Mouse (Mus musculus) CH12.LX (cell line): Measurements from ENCODE around the gene Prodh2. TPM values are rescaled to one million over a fixed set of nuclear protein-coding genes. Genes with fewer than 3 reads are reported as not detected.

ENCODE experiments used
- DNase-seq: peaks from one replicate; pipeline ENCODE4 v3.0.0-alpha.2; 2013; ENCODE audit errors: extremely low read depth
- H3K27ac ChIP-seq: 2 replicates; pipeline ENCODE4 v1.5.1; 2012; ENCODE audit warnings: low read depth, mild to moderate bottlenecking, control low read depth, moderate library complexity; ENCODE audit not compliant: insufficient read depth
- H3K27me3 ChIP-seq: replicated peaks from 2 replicates; pipeline ENCODE3; 2012; ENCODE audit warnings: inconsistent platforms
- H3K36me3 ChIP-seq, 2 experiments: replicated peaks in 1 of 2; 2 replicates each; pipeline versions ENCODE3 to v1.6.1; 2012; ENCODE audit warnings: inconsistent platforms in 1 of 2, low read length in 1 of 2, mild to moderate bottlenecking in 1 of 2, mixed read lengths in 1 of 2, moderate library complexity in 1 of 2; ENCODE audit not compliant: control insufficient read depth in 1 of 2, insufficient read depth in 1 of 2
- H3K4me1 ChIP-seq, 2 experiments: 2 replicates each; pipeline ENCODE4 v1.6.1; 2012; ENCODE audit warnings: inconsistent platforms in 1 of 2, moderate library complexity in 1 of 2; ENCODE audit not compliant: insufficient read depth in 2 of 2, control insufficient read depth in 1 of 2
- H3K4me2 ChIP-seq: 2 replicates; pipeline ENCODE4 v1.6.1; 2012; ENCODE audit warnings: low read depth, mild to moderate bottlenecking, control low read depth; ENCODE audit not compliant: poor library complexity, insufficient read depth, severe bottlenecking
- H3K4me3 ChIP-seq, 3 experiments: fragments of 150-350 bp in 1 of 3; sonication (generic) in 1 of 3; replicated peaks in 1 of 3; 2 replicates each; pipeline versions ENCODE3 to v1.5.1; 2011 to 2012; ENCODE audit warnings: low read depth in 2 of 3, low read length in 2 of 3, mild to moderate bottlenecking in 2 of 3, moderate library complexity in 2 of 3, control low read depth in 1 of 3, improper control_type of control experiment in 1 of 3, inconsistent platforms in 1 of 3, mixed read lengths in 1 of 3; ENCODE audit not compliant: poor library complexity in 1 of 3
- H3K79me2 ChIP-seq: replicated peaks from 2 replicates; pipeline ENCODE4 v1.6.1; 2012; ENCODE audit warnings: mild to moderate bottlenecking, moderate library complexity; ENCODE audit not compliant: control insufficient read depth, poor library complexity, insufficient read depth, severe bottlenecking; ENCODE audit errors: extremely low read depth
- H3K9ac ChIP-seq: 2 replicates; pipeline ENCODE4 v1.6.1; 2012; ENCODE audit warnings: low read depth, mild to moderate bottlenecking, control low read depth, moderate library complexity; ENCODE audit not compliant: insufficient read depth
- H3K9me3 ChIP-seq: replicated peaks from 2 replicates; pipeline ENCODE3; 2012; ENCODE audit warnings: low read length, inconsistent platforms, mixed read lengths
- BHLHE40 ChIP-seq: IDR thresholded peaks from 2 replicates; pipeline ENCODE4 v1.6.1; 2011; ENCODE audit warnings: mild to moderate bottlenecking, low read depth, low read length, improper control_type of control experiment
- CHD1 ChIP-seq: IDR thresholded peaks from 2 replicates; pipeline ENCODE4 v1.6.1; 2012; ENCODE audit warnings: low read depth, low read length, improper control_type of control experiment, inconsistent platforms
- CHD2 ChIP-seq: IDR thresholded peaks from 2 replicates; pipeline ENCODE4 v1.6.1; 2011; ENCODE audit warnings: low read length, improper control_type of control experiment
- E2F4 ChIP-seq: IDR thresholded peaks from 2 replicates; pipeline ENCODE4 v1.6.1; 2011; ENCODE audit warnings: low read depth, low read length, improper control_type of control experiment; ENCODE audit not compliant: insufficient replicate concordance
- ELF1 ChIP-seq: IDR thresholded peaks from 2 replicates; pipeline ENCODE4 v1.6.1; 2014; ENCODE audit warnings: low read depth, mild to moderate bottlenecking, inconsistent platforms, low read length, improper control_type of control experiment
- ETS1 ChIP-seq: conservative IDR thresholded peaks from 2 replicates; pipeline ENCODE4 v1.6.1; 2012; ENCODE audit warnings: low read depth, mild to moderate bottlenecking, inconsistent platforms, low read length, improper control_type of control experiment, moderate library complexity
- IRF4 ChIP-seq: IDR thresholded peaks from 2 replicates; pipeline ENCODE4 v1.6.1; 2014; ENCODE audit warnings: low read depth, mild to moderate bottlenecking, inconsistent platforms, low read length, improper control_type of control experiment
- JUND ChIP-seq: conservative IDR thresholded peaks from 2 replicates; pipeline ENCODE4 v1.6.1; 2011; ENCODE audit warnings: low read depth, low read length, improper control_type of control experiment
- KAT2A ChIP-seq: IDR thresholded peaks from 2 replicates; pipeline ENCODE4 v1.6.1; 2012; ENCODE audit warnings: low read length, improper control_type of control experiment, inconsistent platforms; ENCODE audit not compliant: insufficient replicate concordance
- MAX ChIP-seq: IDR thresholded peaks from 2 replicates; pipeline ENCODE4 v1.6.1; 2011; ENCODE audit warnings: low read length, improper control_type of control experiment
- MAZ ChIP-seq: IDR thresholded peaks from 2 replicates; pipeline ENCODE4 v1.6.1; 2012; ENCODE audit warnings: low read depth, mild to moderate bottlenecking, inconsistent platforms, low read length, improper control_type of control experiment, moderate library complexity
- MEF2A ChIP-seq: IDR thresholded peaks from 2 replicates; pipeline ENCODE4 v1.6.1; 2014; ENCODE audit warnings: low read depth, mild to moderate bottlenecking, inconsistent platforms, low read length, improper control_type of control experiment, borderline replicate concordance
- MXI1 ChIP-seq: IDR thresholded peaks from 2 replicates; pipeline ENCODE4 v1.6.1; 2011; ENCODE audit warnings: mild to moderate bottlenecking, low read depth, low read length, improper control_type of control experiment
- MYC ChIP-seq: IDR thresholded peaks from 2 replicates; pipeline ENCODE4 v1.6.1; 2011; ENCODE audit warnings: low read depth, mild to moderate bottlenecking, improper control_type of control experiment, low read length
- NELFE ChIP-seq: IDR thresholded peaks from 2 replicates; pipeline ENCODE4 v1.6.1; 2011; ENCODE audit warnings: low read depth, low read length, improper control_type of control experiment
- NRF1 ChIP-seq: IDR thresholded peaks from 2 replicates; pipeline ENCODE4 v1.6.1; 2014; ENCODE audit warnings: low read depth, mild to moderate bottlenecking, inconsistent platforms, low read length, improper control_type of control experiment, moderate library complexity
- POLR2A ChIP-seq: IDR thresholded peaks from 2 replicates; pipeline ENCODE4 v1.6.1; 2011; ENCODE audit warnings: low read depth, mild to moderate bottlenecking, improper control_type of control experiment, low read length
- POLR2AphosphoS2 ChIP-seq: IDR thresholded peaks from 2 replicates; pipeline ENCODE4 v1.6.1; 2011; ENCODE audit warnings: low read depth, low read length, improper control_type of control experiment
- RCOR1 ChIP-seq: conservative IDR thresholded peaks from 2 replicates; pipeline ENCODE4 v1.6.1; 2012; ENCODE audit warnings: low read depth, mild to moderate bottlenecking, inconsistent platforms, low read length, improper control_type of control experiment
- SIN3A ChIP-seq: IDR thresholded peaks from 2 replicates; pipeline ENCODE4 v1.6.1; 2012; ENCODE audit warnings: low read length, improper control_type of control experiment, inconsistent platforms
- SMC3 ChIP-seq: IDR thresholded peaks from 2 replicates; pipeline ENCODE4 v1.6.1; 2011; ENCODE audit warnings: low read depth, low read length, improper control_type of control experiment
- TBP ChIP-seq: conservative IDR thresholded peaks from 2 replicates; pipeline ENCODE4 v1.6.1; 2011; ENCODE audit warnings: low read depth, low read length, improper control_type of control experiment
- UBTF ChIP-seq: IDR thresholded peaks from 2 replicates; pipeline ENCODE4 v1.6.1; 2012; ENCODE audit warnings: low read depth, mild to moderate bottlenecking, inconsistent platforms, low read length, improper control_type of control experiment, moderate library complexity
- USF1 ChIP-seq: IDR thresholded peaks from 2 replicates; pipeline ENCODE4 v1.6.1; 2014; ENCODE audit warnings: low read depth, mild to moderate bottlenecking, inconsistent platforms, low read length, improper control_type of control experiment
- USF2 ChIP-seq: conservative IDR thresholded peaks from 2 replicates; pipeline ENCODE4 v1.6.1; 2011; ENCODE audit warnings: low read depth, low read length, improper control_type of control experiment
- ZC3H11A ChIP-seq: IDR thresholded peaks from 2 replicates; pipeline ENCODE4 v1.6.1; 2012; ENCODE audit warnings: low read depth, mild to moderate bottlenecking, inconsistent platforms, low read length, improper control_type of control experiment
- ZKSCAN1 ChIP-seq: IDR thresholded peaks from 2 replicates; pipeline ENCODE4 v1.6.1; 2012; ENCODE audit warnings: low read depth, inconsistent platforms, low read length, improper control_type of control experiment, borderline replicate concordance
- ZMIZ1 ChIP-seq: IDR thresholded peaks from 2 replicates; pipeline ENCODE4 v1.6.1; 2012; ENCODE audit warnings: low read depth, mild to moderate bottlenecking, inconsistent platforms, low read length, improper control_type of control experiment
- ZNF384 ChIP-seq: IDR thresholded peaks from 2 replicates; pipeline ENCODE4 v1.6.1; 2012; ENCODE audit warnings: low read depth, low read length, improper control_type of control experiment, inconsistent platforms
- dilution Hi-C: fragments of 300-500 bp; cut with MboI; formaldehyde crosslinking; loops from 2 replicates; pipeline ENCODE4 v1.14.3; 2020; ENCODE audit warnings: low sequenced_read_pairs; ENCODE audit not compliant: extremely low pct_unique_long_range_greater_than_20kb, extremely low pct_ligation_motif_present
- in situ Hi-C: fragments of 300-500 bp; cut with MboI; formaldehyde crosslinking; loops from 3 replicates; pipeline ENCODE4 v1.14.3; 2019; ENCODE audit warnings: low sequenced_read_pairs, low pct_ligation_motif_present, low pct_unique_long_range_greater_than_20kb, mixed read lengths
- polyA plus RNA-seq: library from polyadenylated mRNA; unstranded; fragments of >175 nt; gene quantifications from 2 replicates; pipeline ENCODE4 v1.2.1, GENCODE M21; 2012; ENCODE audit warnings: low read depth; ENCODE audit not compliant: insufficient read length
- total RNA-seq, 2 experiments: library from RNA; depleted of rRNA; stranded (reverse); fragments of 300-350 nt in 1 of 2; fragments of >200 nt in 1 of 2; gene quantifications; 2 replicates each; pipeline ENCODE4 v1.2.3; 2012 to 2014

Gene Prodh2
- total and polyA plus RNA-seq, 3 experiments: not detected

DNA sequence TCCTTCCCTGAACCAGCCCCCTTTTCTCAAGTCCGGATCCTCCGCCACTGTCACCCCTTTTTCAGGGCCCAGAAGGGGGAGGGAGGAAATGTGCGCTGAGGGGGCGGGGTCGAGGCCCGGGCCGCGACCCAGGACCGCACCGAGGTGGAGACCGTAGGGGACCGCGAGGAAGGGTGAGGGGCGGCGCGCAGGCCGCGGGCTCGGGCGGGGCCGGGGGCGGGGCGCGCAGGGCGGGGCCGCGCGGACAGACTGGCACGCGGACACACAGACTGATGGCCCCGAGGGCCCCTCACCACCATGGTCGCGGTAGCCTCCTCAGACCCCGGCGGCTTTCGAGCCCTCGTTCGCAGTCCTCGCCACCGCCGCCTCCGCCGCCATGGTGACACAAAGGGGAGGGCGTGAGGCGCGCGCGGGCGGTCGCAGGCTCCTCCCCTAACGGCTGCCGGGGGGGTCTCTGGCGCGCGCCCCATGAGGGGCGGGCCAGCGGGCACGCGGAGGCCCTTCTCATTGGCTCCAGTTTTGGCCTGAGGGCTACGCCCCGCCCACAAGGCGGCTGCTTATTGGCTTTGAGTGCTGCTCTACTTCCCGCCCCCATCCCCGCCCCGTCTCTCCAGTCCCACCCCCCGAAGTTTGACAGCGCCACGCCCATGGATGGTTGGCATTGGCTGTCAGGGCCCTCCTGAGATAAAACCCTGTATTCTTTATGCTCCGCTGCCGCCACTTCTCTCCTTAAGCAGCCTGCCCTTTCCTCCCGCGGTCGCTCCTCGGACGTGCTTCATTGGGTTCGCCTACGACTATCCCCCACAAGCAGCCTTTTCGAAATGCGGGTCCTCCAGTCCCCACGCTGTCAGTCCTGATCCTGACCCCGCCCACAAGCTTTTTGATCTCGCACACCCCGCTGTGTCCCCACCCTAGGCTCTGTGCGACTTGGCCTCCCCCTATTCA, 41.5 kb downstream of the Prodh2 start, which contains the start of gene Arhgap33:
Gene Arhgap33, minus strand, starts transcription at position 428 of the 945 bp plus-strand sequence.
- peaks cover 15 to 54% of the 10 kb centered on the region in 2 experiments for H3K36me3 ChIP-seq
- dilution Hi-C loops: no loop called here

DNA sequence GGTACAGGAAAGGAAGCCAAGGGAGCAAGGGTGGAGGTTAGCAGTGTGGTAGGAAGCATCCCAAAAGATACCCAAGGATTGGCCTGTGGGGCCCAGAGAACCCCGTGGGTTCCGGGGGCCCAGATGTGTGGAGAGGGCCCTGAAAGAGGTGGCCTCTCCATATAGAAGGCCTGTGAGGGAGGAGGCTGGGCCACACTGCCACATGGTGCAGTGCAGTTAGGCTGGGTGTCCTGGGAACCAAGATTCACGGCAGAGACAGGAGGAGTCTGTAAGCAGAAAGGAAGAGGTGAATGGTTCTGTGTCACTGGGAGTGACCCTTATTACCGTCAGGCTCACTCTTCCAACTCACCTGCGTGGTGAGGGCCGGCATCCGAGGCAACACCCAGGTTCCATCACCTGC, 47.1 kb downstream of the Prodh2 start:
- in situ Hi-C loops: no loop called here
- Histone ChIP-seq H3K9me3 (no peaks in the 10 kb centered on the region), H3K27me3 (no peaks in the 10 kb centered on the region), H3K4me1 (peaks cover 0 to 4% of the 10 kb centered on the region in 2 experiments; a peak in 2 of 4 replicates), H3K79me2 (no peaks in the 10 kb centered on the region), H3K9ac (no peak overlapping the region), H3K4me2 (no peak overlapping the region), H3K36me3 (peaks cover 17 to 58% of the 10 kb centered on the region in 2 experiments), H3K27ac (no peak overlapping the region), H3K4me3 (no peak overlapping the region)
- DNase-seq: no peak
- dilution Hi-C loops: no loop called here
- TF ChIP-seq POLR2AphosphoS2: no peak
- TF ChIP-seq MAZ: no peak
- no peak for TF ChIP-seq MEF2A
- no peak for TF ChIP-seq IRF4
- no peak for TF ChIP-seq MXI1
- no peak for TF ChIP-seq NRF1
- TF ChIP-seq CHD2: no peak
- no peak for TF ChIP-seq SMC3
- no peak for TF ChIP-seq ZNF384
- TF ChIP-seq JUND: no peak
- TF ChIP-seq SIN3A: no peak
- TF ChIP-seq TBP: no peak
- TF ChIP-seq UBTF: no peak
- TF ChIP-seq ETS1: no peak
- TF ChIP-seq MAX: no peak
- TF ChIP-seq ZC3H11A: no peak
- no peak for TF ChIP-seq E2F4
- TF ChIP-seq BHLHE40: no peak
- no peak for TF ChIP-seq POLR2A
- TF ChIP-seq, all 38 proteins: peak for 0

More for the DNA sequence above, 41.5 kb downstream of the Prodh2 start, which contains the start of gene Arhgap33:
- Histone ChIP-seq H3K4me2 (peak within 1 kb of the TSS; percentile 98), H3K4me3 (peak within 1 kb of the TSS; percentile 40 to 83 (median 67)), H3K27ac (peak within 1 kb of the TSS; percentile 36; the same call in 1 of the 2 replicates), H3K4me1 (peaks cover 4 to 14% of the 10 kb centered on the region in 2 experiments), H3K9ac (peak within 1 kb of the TSS; percentile 56), H3K9me3 (no peaks in the 10 kb centered on the region), H3K27me3 (no peaks in the 10 kb centered on the region), H3K79me2 (no peaks in the 10 kb centered on the region)
- TF ChIP-seq CHD1 (no peak), RCOR1 (no peak), NRF1 (peak; percentile 44; the same call in 1 of the 2 replicates), SIN3A (peak; percentile 80), ZMIZ1 (peak; percentile 65; the same call in 1 of the 2 replicates), NELFE (peak; percentile 42; the same call in 1 of the 2 replicates), KAT2A (no peak), TBP (no peak), CHD2 (peak; percentile 37; the same call in 1 of the 2 replicates), USF1 (no peak), BHLHE40 (peak; percentile 48), MXI1 (peak; percentile 91), ELF1 (peak; percentile 48; the same call in 1 of the 2 replicates), POLR2A (peak; percentile 52), E2F4 (peak; percentile 68; the same call in 1 of the 2 replicates), ZNF384 (no peak), ZKSCAN1 (no peak), MAX (no peak; the same call in 1 of the 2 replicates), MYC (0 out of 2 replicates have a peak, but pooled peaks have one; percentile 27), MAZ (peak; percentile 71; the same call in 1 of the 2 replicates), ETS1 (no peak), USF2 (no peak)
- DNase-seq: peak; percentile 99
- in situ Hi-C loops: no loop called here
